Mouse (Mus musculus) spleen, adult 2 months (tissue): ENCODE measurements around the gene Wdfy3.

Experiments
- CTCF ChIP-seq: fragments of 200-500 bp; IDR thresholded peaks from 2 replicates; pipeline ENCODE4 v1.5.1; 2011; ENCODE audit warnings: mild to moderate bottlenecking, inconsistent platforms; ENCODE audit not compliant: insufficient read depth, insufficient read length, insufficient replicate concordance; ENCODE audit errors: extremely low read depth
- POLR2A ChIP-seq: fragments of 200-500 bp; IDR thresholded peaks from 2 replicates; pipeline ENCODE4 v1.6.1; 2011; ENCODE audit warnings: low read depth, low read length, inconsistent platforms

DNA sequence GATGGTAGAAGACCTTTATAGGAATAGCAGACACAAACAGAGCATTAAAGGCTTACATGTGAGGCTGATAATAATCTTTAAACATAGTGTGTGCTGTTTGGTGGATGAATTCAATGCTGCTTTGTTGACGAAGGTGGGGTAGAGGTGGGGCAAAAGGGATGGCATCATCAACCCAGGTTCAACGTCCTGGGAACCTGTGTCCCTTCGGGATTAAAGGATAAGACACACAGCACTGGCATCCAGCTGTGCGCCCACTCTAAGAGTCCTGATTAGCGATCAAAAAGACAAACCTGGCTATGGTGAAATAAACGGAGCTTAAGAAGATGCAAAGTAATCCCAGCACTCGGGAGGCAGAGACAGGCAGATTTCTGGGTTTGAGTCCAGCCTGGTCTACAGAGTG, 61.0 kb downstream of the Wdfy3 start:
- no peak for TF ChIP-seq CTCF
- no peak for TF ChIP-seq POLR2A
